Mouse (Mus musculus) retina, adult 2 months (tissue): Measurements from ENCODE around the gene Nrp2.

ENCODE experiments used
- DNase-seq: peaks from one replicate; pipeline ENCODE4 v3.0.0-alpha.2; 2012; ENCODE audit warnings: low read depth, low spot score

Nrp2 gene

DNA sequence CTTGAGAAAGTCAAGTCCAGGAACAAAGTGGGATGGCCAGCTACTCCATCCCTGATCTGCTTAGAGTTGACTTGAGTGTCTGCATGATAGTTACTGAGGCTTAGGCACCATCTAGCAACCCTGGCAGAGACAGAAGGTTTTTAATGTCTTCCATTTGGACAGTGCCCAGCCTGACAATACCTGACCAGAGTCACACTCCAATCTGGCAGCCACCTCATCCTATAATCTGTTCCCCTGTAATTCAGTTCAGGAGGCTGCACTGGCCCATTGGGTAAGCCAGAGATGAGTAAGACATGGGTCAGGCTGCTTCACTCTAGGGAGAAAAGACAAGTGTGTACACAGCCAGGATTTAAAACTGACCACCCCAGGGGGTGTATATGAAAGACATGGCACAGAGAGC is 79.5 kb downstream of the Nrp2 start:
- no peak for DNase-seq

GRCm38 (mm10) chr1:62783354-62784083 is 80.4 kb downstream of the Nrp2 start:
- DNase-seq, result no peak

DNA sequence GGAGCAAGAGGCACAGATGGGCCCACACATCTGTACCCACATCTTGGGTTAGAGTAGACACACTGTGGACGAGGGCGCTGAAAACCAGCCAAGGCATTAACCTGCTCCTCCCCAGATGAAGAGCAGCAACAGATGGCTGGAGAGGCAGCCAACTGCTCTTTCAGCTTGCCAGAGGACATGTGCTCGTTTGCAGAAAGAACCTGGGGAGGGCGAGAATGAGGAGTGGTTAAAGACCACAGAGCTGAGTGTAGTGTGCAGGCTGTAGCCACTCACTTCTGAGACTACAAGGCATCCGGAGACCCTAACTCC is 81.0 kb downstream of the Nrp2 start:
- no peak for DNase-seq

DNA sequence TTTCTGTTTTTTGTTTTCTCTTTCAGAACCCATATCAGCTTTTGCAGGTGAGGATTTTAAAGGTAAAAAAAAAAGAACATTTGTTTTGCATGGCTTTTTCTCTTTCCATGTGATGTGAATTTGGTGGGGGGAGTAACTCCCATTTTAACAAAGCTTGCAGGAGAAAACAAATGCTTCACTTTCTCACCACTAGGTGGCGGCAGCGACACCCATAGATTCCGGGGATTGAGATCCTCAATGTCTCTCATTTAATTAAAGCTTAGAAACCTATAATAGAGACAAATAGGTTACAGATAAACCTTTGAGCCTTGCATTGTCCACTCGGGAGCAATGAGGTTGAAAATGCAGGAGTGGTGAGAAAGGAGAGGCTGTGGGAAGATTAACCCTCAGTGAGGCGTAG is 83.2 kb downstream of the Nrp2 start:
- no peak for DNase-seq

DNA sequence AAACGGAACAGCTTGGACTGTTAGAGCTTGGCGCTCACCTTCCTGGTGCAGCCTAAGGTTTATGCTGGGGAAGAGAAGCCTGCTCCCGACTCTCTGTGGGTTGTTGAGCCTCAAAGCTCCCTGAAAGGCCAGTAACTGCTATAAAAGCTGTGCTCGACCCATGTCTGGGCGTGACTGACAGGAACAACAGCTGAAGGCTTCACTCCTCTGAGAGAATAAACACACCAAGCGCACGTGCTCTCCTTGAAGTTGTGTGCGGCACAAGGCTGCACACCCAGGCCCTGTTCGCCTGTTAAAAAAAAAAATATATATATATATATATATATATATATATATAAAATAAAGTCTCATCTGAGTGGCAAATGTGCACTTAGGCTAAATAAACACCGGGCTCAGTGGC is 84.5 kb downstream of the Nrp2 start:
- no peak for DNase-seq

GRCm38 (mm10) chr1:62794223-62794895 is 91.3 kb downstream of the Nrp2 start:
- DNase-seq, result no peak

- no peak for DNase-seq
Measured at GRCm38 (mm10) chr1:62794896-62795255, 91.8 kb downstream of the Nrp2 start.

- DNase-seq, result no peak
Measured at GRCm38 (mm10) chr1:62795307-62796037, 92.4 kb downstream of the Nrp2 start.

DNA sequence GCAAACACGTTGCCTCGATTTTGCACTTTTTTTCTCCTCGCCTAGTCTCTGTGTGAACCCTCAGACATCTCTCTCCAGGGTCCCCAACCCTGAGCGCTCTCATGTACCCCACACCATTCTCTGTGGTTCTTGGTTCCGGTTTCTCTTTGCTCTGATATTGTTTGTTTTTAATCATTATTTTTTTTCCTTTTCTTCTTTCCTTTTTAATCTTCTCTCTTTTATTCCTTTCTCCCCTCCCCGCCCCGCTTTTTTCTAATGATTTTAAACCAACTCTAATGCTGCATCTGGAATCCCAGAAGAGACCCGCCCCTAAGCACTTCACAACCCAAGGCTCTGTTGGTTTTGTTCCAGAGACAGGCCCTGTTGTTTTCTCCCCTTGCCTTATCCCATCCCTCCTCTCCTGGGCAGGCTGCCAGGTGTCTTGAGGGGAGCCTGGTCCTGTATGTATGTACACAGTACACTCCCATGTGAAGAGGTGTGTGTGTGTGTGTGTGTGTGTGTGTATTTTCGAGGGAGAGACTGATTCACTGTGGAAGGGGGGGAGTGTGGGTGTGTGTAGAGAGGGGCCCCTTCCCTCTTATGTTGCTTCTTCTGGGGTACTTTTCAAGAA is 93.1 kb downstream of the Nrp2 start:
- DNase-seq, result no peak

- no peak for DNase-seq
Measured at GRCm38 (mm10) chr1:62799427-62799826, 96.3 kb downstream of the Nrp2 start.

- no peak for DNase-seq
Measured at GRCm38 (mm10) chr1:62800351-62800750, 97.3 kb downstream of the Nrp2 start.

DNA sequence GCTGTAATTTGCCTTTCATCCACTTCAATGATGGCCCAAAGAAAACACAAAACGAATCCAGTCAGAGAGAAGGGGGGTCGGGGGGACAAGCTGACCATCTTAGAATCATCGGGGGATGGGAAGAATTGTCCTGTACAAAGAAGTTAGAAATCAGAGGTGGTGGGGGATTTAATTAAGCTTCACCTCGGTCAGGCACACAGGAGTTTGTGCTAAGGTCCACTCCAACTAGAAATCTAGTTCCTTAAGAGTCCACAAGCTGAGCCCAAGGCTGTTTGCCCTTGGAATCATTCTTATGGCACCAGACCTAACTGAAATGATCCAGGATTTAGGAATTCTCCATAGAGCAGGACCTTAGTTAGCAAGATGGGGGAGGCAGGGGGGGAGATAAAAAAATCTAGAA is 98.3 kb downstream of the Nrp2 start:
- no peak for DNase-seq

- DNase-seq, result no peak
Measured at GRCm38 (mm10) chr1:62801842-62802241, 98.8 kb downstream of the Nrp2 start.

GRCm38 (mm10) chr1:62803544-62803943 is 100.5 kb downstream of the Nrp2 start:
- DNase-seq, result no peak

DNA sequence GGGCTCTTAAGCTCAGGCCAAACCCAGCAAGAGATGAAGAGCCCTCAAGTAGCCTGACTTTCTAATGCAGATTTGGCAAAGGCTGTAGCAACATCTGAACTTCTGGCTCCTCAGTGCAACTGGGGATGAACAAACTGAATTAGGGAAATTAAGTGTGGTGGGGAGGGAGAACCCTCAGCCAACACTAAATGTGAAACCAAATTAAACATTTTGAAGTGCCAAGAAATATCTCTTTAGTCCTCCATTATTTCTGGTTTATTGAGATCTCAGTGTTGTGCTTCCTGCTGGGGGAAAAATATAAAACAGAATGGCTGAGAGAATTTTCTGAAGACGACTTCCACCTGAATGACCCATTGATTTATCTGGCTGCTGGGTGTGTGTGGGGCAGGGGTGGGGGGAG is 102.9 kb downstream of the Nrp2 start:
- DNase-seq, result no peak

- no peak for DNase-seq
Measured at GRCm38 (mm10) chr1:62808395-62808794, 105.3 kb downstream of the Nrp2 start.

GRCm38 (mm10) chr1:62809601-62810228 is 106.6 kb downstream of the Nrp2 start:
- DNase-seq, result no peak

DNA sequence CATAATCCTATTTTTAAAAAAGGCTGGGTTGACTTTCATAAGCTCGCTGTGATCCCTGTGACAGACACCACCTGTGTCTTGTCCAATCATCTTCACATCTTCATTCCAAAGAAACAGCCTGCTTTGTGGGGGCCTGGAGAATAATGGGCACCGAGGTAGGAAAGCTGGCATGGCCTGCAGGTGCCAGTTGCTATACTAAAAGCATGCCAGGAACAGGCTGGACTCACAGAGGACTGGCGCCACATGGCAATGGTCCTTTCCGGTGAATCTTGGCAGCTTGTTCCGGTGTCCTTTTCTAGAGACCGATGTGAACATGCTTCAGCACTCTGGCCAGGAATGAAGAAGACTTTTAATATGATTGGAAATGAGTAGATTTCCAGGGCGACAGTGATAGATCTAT is 108.1 kb downstream of the Nrp2 start:
- no peak for DNase-seq

DNA sequence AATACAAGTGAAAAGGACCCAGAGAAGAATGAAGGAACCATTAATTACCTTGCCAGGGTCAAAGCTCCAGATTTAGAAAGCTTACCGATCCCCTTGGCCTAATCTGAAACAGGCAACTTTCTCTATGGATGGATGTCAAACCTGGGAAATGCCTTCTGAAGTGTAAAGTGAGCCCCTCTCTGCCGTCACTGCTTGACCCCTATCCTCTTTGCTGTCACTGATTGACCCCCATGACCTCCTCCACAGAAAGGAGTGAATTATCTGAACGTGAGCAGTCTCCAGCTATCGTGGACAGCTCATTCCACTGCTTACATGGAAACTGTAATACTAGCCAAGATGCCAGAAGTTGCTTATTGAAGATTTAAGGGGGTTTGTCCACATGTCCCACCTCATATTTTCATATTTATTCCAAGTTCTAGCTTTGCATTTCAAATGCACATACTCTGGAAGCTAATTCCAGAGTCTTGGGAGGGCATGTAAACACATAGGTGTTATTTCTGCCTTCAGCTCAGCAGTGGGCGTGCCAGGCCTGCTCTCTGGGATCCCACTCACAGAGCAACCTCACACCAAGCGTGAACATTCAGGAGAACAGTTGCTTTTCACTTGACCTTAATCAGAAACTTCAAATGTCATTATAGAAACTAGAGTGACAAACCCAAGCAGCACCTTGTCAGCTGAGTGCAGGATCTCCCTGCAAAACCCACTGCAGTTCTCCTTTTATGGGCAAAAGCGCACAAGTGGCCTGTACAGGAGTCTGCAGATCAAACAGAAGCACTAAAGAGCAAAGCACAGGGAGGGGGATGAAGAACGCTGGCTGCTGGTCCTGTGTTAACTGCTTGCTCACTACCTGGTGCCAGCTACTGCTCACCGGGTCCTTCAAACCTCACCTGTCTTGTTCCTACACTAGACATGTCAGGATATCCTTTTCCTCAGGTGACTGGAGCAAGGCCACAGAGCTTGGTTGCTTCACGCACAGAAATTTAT is 109.9 kb downstream of the Nrp2 start:
- DNase-seq, result no peak

GRCm38 (mm10) chr1:62813938-62814337 is 110.9 kb downstream of the Nrp2 start:
- DNase-seq, result no peak

GRCm38 (mm10) chr1:62817566-62817965 is 114.5 kb downstream of the Nrp2 start:
- no peak for DNase-seq
